Mouse (Mus musculus) heart, adult 2 months (tissue): Measurements from ENCODE around the gene Sgo1.

Source experiments
- EP300 ChIP-seq: fragments of 200-500 bp; IDR thresholded peaks from 2 replicates; pipeline ENCODE4 v1.6.1; 2011; ENCODE audit warnings: low read depth, low read length, control low read depth; ENCODE audit not compliant: insufficient read depth
- POLR2A ChIP-seq: fragments of 200-500 bp; IDR thresholded peaks from 2 replicates; pipeline ENCODE4 v1.6.1; 2011; ENCODE audit warnings: mild to moderate bottlenecking, low read depth, low read length, control low read depth; ENCODE audit not compliant: insufficient read depth

- TF ChIP-seq POLR2A (no peak), EP300 (no peak)
Observed at GRCm38 (mm10) chr17:53643360-53643759, 45.8 kb downstream of the Sgo1 start.
